Mouse (Mus musculus) stomach, postnatal 0 days (tissue): Measurements from ENCODE around the gene Abl1. TPM values are rescaled to one million over a fixed set of nuclear protein-coding genes. Genes with fewer than 3 reads are reported as not detected.
A peak's percentile ranks its signal among the peaks of the same experiment; 100 is the strongest.

Experiments
- ATAC-seq: fragments of 200-750 bp; cut with Nextera tagmentation; 2 replicates; pipeline ENCODE4 v1.8.0; 2017; ENCODE audit not compliant: low FRiP score, low TSS enrichment
- DNase-seq: peaks from one replicate; pipeline ENCODE4 v3.0.0-alpha.2; 2016; ENCODE audit warnings: low spot score
- H3K27ac ChIP-seq: fragments of 300-500 bp; sonication (generic); replicated peaks from 2 replicates; pipeline ENCODE4 v1.5.1; 2014; ENCODE audit warnings: mild to moderate bottlenecking, control low read depth
- H3K27me3 ChIP-seq: fragments of 300-500 bp; sonication (generic); 2 replicates; pipeline ENCODE4 v1.6.1; 2014; ENCODE audit warnings: low read length; ENCODE audit not compliant: control insufficient read depth, insufficient read depth
- H3K36me3 ChIP-seq: fragments of 300-500 bp; sonication (generic); 2 replicates; pipeline ENCODE4 v1.6.1; 2014; ENCODE audit warnings: low read length, mixed read lengths; ENCODE audit not compliant: control insufficient read depth, insufficient read depth
- H3K4me1 ChIP-seq: fragments of 300-500 bp; sonication (generic); replicated peaks from 2 replicates; pipeline ENCODE4 v1.6.1; 2014; ENCODE audit warnings: antibody characterized with exemption; ENCODE audit not compliant: control insufficient read depth, insufficient read depth
- H3K4me2 ChIP-seq: fragments of 300-500 bp; sonication (generic); replicated peaks from 2 replicates; pipeline ENCODE4 v1.6.1; 2014; ENCODE audit warnings: low read depth, mild to moderate bottlenecking, control low read depth, moderate library complexity
- H3K4me3 ChIP-seq: fragments of 300-500 bp; sonication (generic); 2 replicates; pipeline ENCODE4 v1.5.1; 2014; ENCODE audit warnings: low read depth, low read length, control low read depth
- H3K9ac ChIP-seq: fragments of 300-500 bp; sonication (generic); 2 replicates; pipeline ENCODE4 v1.6.1; 2014; ENCODE audit warnings: mild to moderate bottlenecking, low read length, control low read depth, mixed read lengths
- H3K9me3 ChIP-seq: fragments of 300-500 bp; sonication (generic); 2 replicates; pipeline ENCODE4 v1.6.1; 2016; ENCODE audit warnings: low read length; ENCODE audit not compliant: control insufficient read depth
- CTCF ChIP-seq: IDR thresholded peaks from 2 replicates; pipeline ENCODE4 v1.5.1; 2016; ENCODE audit warnings: antibody characterized with exemption, low read depth, mild to moderate bottlenecking, moderate library complexity
- EP300 ChIP-seq: optimal IDR thresholded peaks from 2 replicates; pipeline ENCODE3; 2016; ENCODE audit warnings: antibody characterized with exemption
- WGBS: fragments of 180-500 bp; shearing (Covaris S2); extraction: QIAGEN DNeasy Blood & Tissue Kit; methylation state at CpG from one replicate; pipeline ENCODE4 v1.1.7; 2014; 5-methylcytosine and 5-hydroxymethylcytosine counted together
- polyA plus RNA-seq: library from polyadenylated mRNA; unstranded; fragments of >200 nt; fragmentation: Nextera tagmentation; extraction: Ambion mirVana; gene quantifications from 2 replicates; pipeline ENCODE4 v1.2.1, GENCODE M21; 2015

The Abl1 gene
- polyA plus RNA-seq, 1 experiment from 2014 or later: 11.5 TPM

DNA sequence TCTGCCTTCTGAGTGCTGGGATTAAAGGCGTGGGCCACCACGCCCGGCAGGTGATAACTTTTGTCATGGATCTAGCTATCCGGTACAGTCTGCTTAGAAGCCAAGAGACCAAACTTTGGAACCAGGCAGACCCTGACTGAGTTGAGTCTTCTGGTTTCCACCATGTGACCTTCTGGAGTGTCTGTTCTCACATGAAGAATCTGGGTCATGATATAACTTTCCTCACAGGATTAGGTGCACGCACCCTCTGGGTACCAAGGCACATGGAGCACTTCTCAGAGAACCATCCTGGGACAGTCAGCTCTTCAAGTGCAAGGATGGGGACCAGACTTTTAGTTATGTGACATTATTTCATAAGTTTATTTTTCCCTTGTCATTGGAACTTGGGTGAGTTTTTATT lies 70.8 kb downstream of the Abl1 start:
- H3K4me2 ChIP-seq: peak overlapping the region; percentile 84
- H3K36me3 ChIP-seq: no peaks in the 10 kb centered on the region
- DNase-seq: no peak
- no peak for TF ChIP-seq EP300
- no peak for TF ChIP-seq CTCF
- H3K9me3 ChIP-seq: no peaks in the 10 kb centered on the region
- peak overlapping the region; percentile 99; the same call in 1 of the 2 replicates for H3K9ac ChIP-seq
- ATAC-seq: no peak
- H3K4me3 ChIP-seq: peak overlapping the region; percentile 92
- peak overlapping the region; percentile 98; the same call in 1 of the 2 replicates for H3K27ac ChIP-seq
- no peaks in the 10 kb centered on the region for H3K27me3 ChIP-seq
- 77% methylated on average over 5 of the region's 5 CpGs for WGBS
- H3K4me1 ChIP-seq: peaks cover 10% of the 10 kb centered on the region; the same call in 1 of the 2 replicates

DNA sequence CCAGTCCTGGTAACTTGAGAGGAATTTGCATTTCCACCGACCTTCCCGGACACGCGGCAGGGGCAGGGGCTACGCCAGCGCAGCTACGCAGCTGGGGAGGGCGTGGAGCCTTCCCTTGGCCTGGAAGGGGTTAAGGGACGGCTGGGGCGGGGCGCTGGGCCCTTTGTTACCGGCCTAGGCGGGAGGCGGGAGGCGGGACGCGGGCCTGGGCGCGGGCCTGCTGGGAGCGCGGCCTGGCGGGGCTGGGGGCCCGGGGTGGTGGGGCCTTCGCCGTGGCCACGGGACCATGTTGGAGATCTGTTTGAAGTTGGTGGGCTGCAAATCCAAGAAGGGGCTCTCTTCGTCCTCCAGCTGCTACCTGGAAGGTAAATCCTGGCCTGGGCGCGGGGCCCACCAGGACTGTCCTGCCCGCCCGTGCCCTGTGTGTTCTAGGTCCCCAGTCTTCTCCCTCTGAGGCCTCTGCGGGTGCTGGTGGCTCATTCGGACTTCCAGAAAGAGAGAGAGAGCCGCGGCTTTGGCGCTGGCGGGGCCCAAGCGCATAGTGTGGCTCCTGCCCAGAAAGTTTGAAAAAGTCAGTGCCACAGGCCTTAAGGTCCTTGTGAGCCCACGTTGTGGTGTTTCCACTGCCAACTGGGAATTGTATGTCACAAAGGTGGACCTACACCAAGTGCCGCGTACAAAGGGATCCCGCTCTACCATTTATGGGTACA lies 71.7 kb downstream of the Abl1 start:
- peak; percentile 92 for DNase-seq
- WGBS: 1% methylated on average over 32 of the region's 42 CpGs
- Histone ChIP-seq H3K27me3 (no peaks in the 10 kb centered on the region), H3K36me3 (no peaks in the 10 kb centered on the region), H3K4me3 (peak overlapping the region; percentile 92), H3K4me1 (peaks cover 10% of the 10 kb centered on the region; the same call in 1 of the 2 replicates), H3K9me3 (no peaks in the 10 kb centered on the region), H3K27ac (peak overlapping the region; percentile 98), H3K4me2 (peak overlapping the region; percentile 84), H3K9ac (peak overlapping the region; percentile 99)
- TF ChIP-seq EP300 (no peak), CTCF (no peak)
- peak; percentile 94 for ATAC-seq

DNA sequence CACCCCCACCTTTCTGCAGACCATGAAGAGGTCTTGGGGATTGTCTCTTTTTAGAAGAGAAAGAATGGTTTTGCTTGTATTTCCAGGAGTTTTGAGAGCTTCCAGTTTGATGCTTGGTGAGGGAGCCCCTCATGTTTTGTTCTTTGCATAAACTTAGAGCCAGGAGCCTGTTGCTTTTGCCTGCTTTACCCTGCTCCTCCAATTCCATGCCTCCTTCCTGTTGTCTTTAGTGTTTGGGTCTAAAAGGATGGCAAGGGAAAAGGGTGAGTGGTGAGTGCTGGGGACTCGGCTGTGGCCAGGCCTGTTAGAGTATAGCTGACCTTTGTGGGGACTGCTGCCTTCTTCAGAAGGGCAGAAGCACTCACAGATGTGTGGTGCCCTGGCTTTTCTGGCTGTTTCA lies 72.3 kb downstream of the Abl1 start:
- peak overlapping the region; percentile 84 for H3K4me2 ChIP-seq
- H3K36me3 ChIP-seq: no peaks in the 10 kb centered on the region
- DNase-seq (no peak), ATAC-seq (no peak)
- peak overlapping the region; percentile 98 for H3K27ac ChIP-seq
- TF ChIP-seq EP300 (no peak), CTCF (no peak)
- H3K27me3 ChIP-seq: no peaks in the 10 kb centered on the region
- peaks cover 10% of the 10 kb centered on the region; the same call in 1 of the 2 replicates for H3K4me1 ChIP-seq
- peak overlapping the region; percentile 92 for H3K4me3 ChIP-seq
- 0% methylated on average over 1 of the region's 1 CpGs for WGBS
- no peaks in the 10 kb centered on the region for H3K9me3 ChIP-seq
- H3K9ac ChIP-seq: peak overlapping the region; percentile 99

DNA sequence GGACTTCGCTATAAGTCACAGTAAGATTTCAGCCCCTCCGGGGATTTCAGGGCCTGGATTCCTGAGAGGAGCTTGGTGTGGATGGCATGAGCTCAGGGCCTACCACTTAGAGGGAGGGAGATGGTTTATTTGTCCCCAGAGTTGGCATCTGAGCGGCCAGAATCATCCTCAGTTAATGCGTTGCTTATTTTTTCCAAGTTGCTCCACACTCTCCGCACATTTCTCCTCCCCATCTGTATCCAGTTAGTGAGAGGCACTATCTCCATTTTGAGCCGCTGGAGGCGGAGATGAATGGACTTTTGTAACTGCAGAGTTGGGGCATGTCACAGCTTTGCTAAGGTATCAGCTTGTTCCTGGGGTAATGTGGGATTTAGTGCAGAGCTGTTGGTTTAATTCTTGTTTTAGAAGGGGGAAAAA lies 72.9 kb downstream of the Abl1 start:
- DNase-seq (no peak), ATAC-seq (no peak)
- peak overlapping the region; percentile 98 for H3K27ac ChIP-seq
- TF ChIP-seq CTCF (no peak), EP300 (no peak)
- H3K9ac ChIP-seq: peak overlapping the region; percentile 99
- H3K4me2 ChIP-seq: peak overlapping the region; percentile 84
- no peaks in the 10 kb centered on the region for H3K36me3 ChIP-seq
- H3K9me3 ChIP-seq: no peaks in the 10 kb centered on the region
- 4% methylated on average over 7 of the region's 7 CpGs for WGBS
- H3K4me1 ChIP-seq: peaks cover 10% of the 10 kb centered on the region
- H3K27me3 ChIP-seq: no peaks in the 10 kb centered on the region
- peak overlapping the region; percentile 92 for H3K4me3 ChIP-seq

DNA sequence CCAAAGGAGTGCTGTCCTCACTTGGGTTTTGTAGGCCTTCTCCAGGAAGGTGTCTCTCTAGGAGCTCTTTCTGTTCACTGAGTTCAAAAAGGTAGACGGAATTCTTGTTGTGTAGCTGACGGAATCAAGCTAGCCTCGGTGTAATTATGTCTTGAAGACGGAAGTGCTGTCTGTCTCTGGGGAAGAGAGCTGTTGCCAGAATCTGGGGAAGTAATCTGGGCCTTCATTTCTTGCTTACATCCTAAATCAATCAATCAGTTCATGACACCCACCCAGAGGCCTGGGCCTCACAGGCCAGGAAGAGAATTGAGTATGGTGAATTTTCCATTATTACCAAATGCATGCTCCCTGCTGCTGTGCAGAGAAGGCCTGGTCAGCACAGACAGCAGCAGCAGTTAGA lies 73.4 kb downstream of the Abl1 start:
- Histone ChIP-seq H3K36me3 (no peaks in the 10 kb centered on the region), H3K9me3 (no peaks in the 10 kb centered on the region), H3K27me3 (no peaks in the 10 kb centered on the region), H3K4me1 (peaks cover 10% of the 10 kb centered on the region), H3K4me2 (peak overlapping the region; percentile 84), H3K27ac (peak overlapping the region; percentile 98), H3K9ac (peak overlapping the region; percentile 99), H3K4me3 (peak overlapping the region; percentile 92)
- DNase-seq (no peak), ATAC-seq (no peak)
- TF ChIP-seq EP300: no peak
- TF ChIP-seq CTCF: no peak
- WGBS: 7% methylated on average over 4 of the region's 4 CpGs

DNA sequence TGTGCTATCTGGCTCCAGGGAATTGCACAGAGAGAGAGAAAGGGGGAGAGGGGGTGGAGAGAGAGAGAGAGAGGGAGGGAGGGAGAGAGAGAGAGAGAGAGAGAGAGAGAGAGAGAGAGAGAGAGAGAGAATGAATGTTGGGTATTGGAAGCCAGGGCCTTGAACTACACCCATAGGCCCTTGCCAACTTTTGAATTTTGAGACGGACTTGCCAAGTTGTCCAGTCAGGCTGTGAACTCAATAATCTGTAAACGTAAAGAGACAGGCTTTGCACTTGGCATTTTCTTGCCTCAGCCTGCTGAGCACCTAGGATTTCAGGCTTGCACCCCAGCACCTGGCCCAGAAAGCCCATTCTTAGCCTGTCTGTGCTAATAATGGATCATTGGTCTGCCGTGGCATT lies 74.0 kb downstream of the Abl1 start:
- DNase-seq (no peak), ATAC-seq (no peak)
- TF ChIP-seq EP300: no peak
- no peak for TF ChIP-seq CTCF
- Histone ChIP-seq H3K27ac (peak overlapping the region; percentile 98), H3K4me3 (peak overlapping the region; percentile 92), H3K9ac (no peak overlapping the region; the same call in 1 of the 2 replicates), H3K27me3 (no peaks in the 10 kb centered on the region), H3K36me3 (no peaks in the 10 kb centered on the region), H3K4me1 (peaks cover 10% of the 10 kb centered on the region), H3K9me3 (no peaks in the 10 kb centered on the region), H3K4me2 (peak overlapping the region; percentile 84)
- WGBS: 4% methylated on average over 3 of the region's 3 CpGs
